Mouse (Mus musculus) effector memory CD4-positive, alpha-beta T cell, adult 7 months (primary cell): ENCODE measurements around the gene Gm17693. TPM values are rescaled to one million over a fixed set of nuclear protein-coding genes. Genes with fewer than 3 reads are reported as not detected.

ENCODE experiments used
- polyA plus RNA-seq: library from polyadenylated mRNA; unstranded; fragments of 100-300 nt; shearing (Covaris generic); gene quantifications from one replicate; pipeline ENCODE4 v1.2.1, GENCODE M21; 2017

The Gm17693 gene
- polyA plus RNA-seq = not detected

DNA sequence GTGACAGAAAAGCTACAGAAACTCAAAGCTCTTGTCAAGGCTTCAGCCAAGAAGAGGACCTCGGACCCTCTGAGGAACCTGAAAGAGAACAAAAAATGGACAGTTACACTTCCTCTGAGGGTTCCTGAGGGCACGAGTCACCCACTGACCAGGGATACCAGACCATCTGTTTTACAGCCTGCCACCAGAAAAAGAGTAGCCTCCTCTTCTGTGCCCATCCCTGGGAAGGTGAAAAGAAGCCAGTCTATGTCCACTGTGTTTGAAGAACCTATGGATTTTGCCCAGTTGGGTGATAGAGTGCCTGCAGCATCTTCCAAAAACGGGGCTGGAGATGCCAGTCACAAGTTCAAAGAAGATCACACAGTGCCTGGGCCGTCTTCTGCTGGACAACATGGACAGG is at the start of gene Gm17693:
TSS of gene Gm17693 (plus strand) at position 301 of the 400 bp plus-strand sequence.

